10 mouse cellular contexts compared by ENCODE assay signal in genomic region chr2:134528122-134528810, GRCm38 (mm10). TPM values are rescaled to one million over a fixed set of nuclear protein-coding genes. Genes with fewer than 3 reads are reported as not detected.
DNase-seq lines count a peak whose midpoint lies in the region; ATAC-seq and TF ChIP-seq lines count a peak whose summit lies in the region.
"Had no signal": no experiment of that assay in that cellular context is flagged by ENCODE, and none has a peak within 500 bp of the region (broad histone marks: within the 10 kb centered on the region; RNA-seq: fewer than 3 reads in every experiment).

No protein-coding gene starts in this region.

- H3K9ac ChIP-seq in heart, embryonic 13.5 days, result peak overlapping the region; percentile 54; the same call in 1 of the 2 replicates
- no peak overlapping the region for H3K9ac ChIP-seq in heart, adult 2 months (ENCODE audit: low read depth, low read length)
- no peak overlapping the region for H3K9ac ChIP-seq in limb, embryonic 15.5 days

- no peak overlapping the region; the same call in 1 of the 2 replicates for H3K4me3 ChIP-seq in heart, embryonic 13.5 days
- H3K4me3 ChIP-seq in heart, adult 2 months, result no peak overlapping the region
- no peak overlapping the region for H3K4me3 ChIP-seq in limb, embryonic 15.5 days

- H3K9me3 ChIP-seq in heart, embryonic 13.5 days, result no peaks in the 10 kb centered on the region
- H3K9me3 ChIP-seq in limb, embryonic 15.5 days, result no peaks in the 10 kb centered on the region

- H3K27me3 ChIP-seq in heart, embryonic 13.5 days (replicated peaks), result no peaks in the 10 kb centered on the region
- H3K27me3 ChIP-seq in heart, adult 2 months (ENCODE audit: control insufficient read depth, insufficient read depth, low read length), result no peaks in the 10 kb centered on the region
- no peaks in the 10 kb centered on the region for H3K27me3 ChIP-seq in limb, embryonic 15.5 days

- ATAC-seq in heart, embryonic 13.5 days (ENCODE audit: extremely low read depth, insufficient number of reproducible peaks, low FRiP score, low TSS enrichment), result peak; percentile 49; the same call in 1 of the 2 replicates
- ATAC-seq in limb, embryonic 15.5 days (ENCODE audit: insufficient number of reproducible peaks, low FRiP score, low TSS enrichment, low read depth), result peak; percentile 65; the same call in 1 of the 2 replicates
- ATAC-seq in erythroid progenitor cell, adult 5-6 weeks (replicated peaks; ENCODE audit: low FRiP score, poor library complexity, severe bottlenecking), result no peak

- WGBS in heart, embryonic 13.5 days, result 54% methylated on average over 7 of the region's 7 CpGs
- 24% methylated on average over 7 of the region's 7 CpGs for WGBS in heart, adult 2 months
- WGBS in limb, embryonic 15.5 days, result 33% methylated on average over 7 of the region's 7 CpGs

- no peak for DNase-seq in heart, adult 2 months
- DNase-seq in right cerebral cortex, postnatal 4 days, result peak; percentile 15
- DNase-seq in right cerebral cortex, adult 2 months (ENCODE audit: low spot score in 2 of 2), result no peak
- no peak for DNase-seq in thymus, postnatal 25 days
- DNase-seq in gastrocnemius, postnatal 36 days, result no peak
- DNase-seq: cerebellum, adult 9-10 months had no signal

- no peak for TF ChIP-seq POLR2A in heart, adult 2 months (IDR thresholded peaks at IDR 0.05; ENCODE audit: insufficient read depth, low read depth, low read length)

- intact Hi-C loops in heart, adult 2 months (cut with DNase I), result no loop called here
- intact Hi-C loops in gastrocnemius, postnatal 36 days (cut with DNase I), result no loop called here

- H3K36me3 ChIP-seq in heart, embryonic 13.5 days, result no peaks in the 10 kb centered on the region
- no peaks in the 10 kb centered on the region for H3K36me3 ChIP-seq in heart, adult 2 months (ENCODE audit: control insufficient read depth, insufficient read depth, low read length)
- H3K36me3 ChIP-seq in limb, embryonic 15.5 days, result no peaks in the 10 kb centered on the region

- H3K79me2 ChIP-seq in heart, adult 2 months (replicated peaks; ENCODE audit: control insufficient read depth, insufficient read depth, low read length), result no peaks in the 10 kb centered on the region

- TF ChIP-seq CTCF in heart, adult 2 months (IDR thresholded peaks at IDR 0.05), result no peak

- peak overlapping the region; percentile 42 for H3K4me2 ChIP-seq in heart, embryonic 13.5 days
- H3K4me2 ChIP-seq in limb, embryonic 15.5 days, result peak overlapping the region; percentile 23; the same call in 1 of the 2 replicates

- peak overlapping the region; percentile 82 for H3K27ac ChIP-seq in heart, embryonic 13.5 days (replicated peaks)
- H3K27ac ChIP-seq in heart, adult 2 months, result no peak overlapping the region
- H3K27ac ChIP-seq in limb, embryonic 15.5 days, result peak overlapping the region; percentile 70

- TF ChIP-seq EP300 in heart, adult 2 months (IDR thresholded peaks at IDR 0.05; ENCODE audit: insufficient read depth, low read depth, low read length), result no peak

- peaks cover 13% of the 10 kb centered on the region for H3K4me1 ChIP-seq in heart, embryonic 13.5 days
- 0 out of 2 replicates have a peak, but pooled peaks cover 3% of the 10 kb centered on the region for H3K4me1 ChIP-seq in heart, adult 2 months (ENCODE audit: control insufficient read depth, insufficient read depth, low read length)
- peaks cover 12% of the 10 kb centered on the region for H3K4me1 ChIP-seq in limb, embryonic 15.5 days

RNA-seq across cellular contexts. Expression of gene Hao1, which starts 25.9 kb away (rescaled TPM):
- polyA plus RNA-seq in heart, embryonic 13.5 days (2015; fragmentation: Nextera tagmentation; extraction: Ambion mirVana), result not detected in 2 replicates
- not detected for total RNA-seq in heart, adult 2 months (2021)
- not detected in 2 replicates for polyA plus RNA-seq in heart, adult 2 months (2012; rRNA removed)
- 0.06 TPM in 1 of 2 replicates, not detected in the other for polyA plus RNA-seq in limb, embryonic 15.5 days (2015; fragmentation: Nextera tagmentation; extraction: Ambion mirVana)
- not detected for total RNA-seq in gastrocnemius, postnatal 36 days (2021)
- not detected in 2 replicates for total RNA-seq in erythroid progenitor cell, adult 5-6 weeks (2015; ENCODE audit: low replicate concordance)
- total RNA-seq in erythroid progenitor cell, adult 5-6 weeks (2017; ENCODE audit: low replicate concordance), result not detected in 2 replicates
- total RNA-seq: layer of hippocampus, postnatal 14 days had no signal
